ENCODE assay signal across 30 mouse cellular contexts in genomic region chr19:60286810-60287396, GRCm38 (mm10).
A peak's percentile ranks its signal among the peaks of the same experiment; 100 is the strongest.
DNase-seq lines count a peak whose midpoint lies in the region; ATAC-seq and TF ChIP-seq lines count a peak whose summit lies in the region.
"Had no signal": no experiment of that assay in that cellular context is flagged by ENCODE, and none has a peak within 500 bp of the region (broad histone marks: within the 10 kb centered on the region; RNA-seq: fewer than 3 reads in every experiment).

No protein-coding gene starts in this region.

- no peak overlapping the region for H3K4me2 ChIP-seq in hindbrain, embryonic 14.5 days (replicated peaks)
- H3K4me2 ChIP-seq in forebrain, embryonic 15.5 days (replicated peaks), result no peak overlapping the region
- no peak overlapping the region for H3K4me2 ChIP-seq in midbrain, embryonic 15.5 days
- H3K4me2 ChIP-seq: embryonic facial prominence, embryonic 13.5 days; intestine, embryonic 15.5 days; limb, embryonic 13.5 days; liver, embryonic 12.5 days; neural tube, embryonic 12.5 days had no signal

- DNase-seq in hindbrain, embryonic 14.5 days (ENCODE audit: low spot score), result no peak
- no peak for DNase-seq in hindbrain, embryonic 10.5 days (ENCODE audit: low spot score)
- DNase-seq in brain, embryonic 14.5 days (ENCODE audit: low read depth), result peak; percentile 85
- no peak for DNase-seq in right cerebral cortex, postnatal 36 days (ENCODE audit: low spot score in 2 of 2)
- DNase-seq in left cerebral cortex, adult 8-10 months (ENCODE audit: low spot score in 2 of 2), result no peak
- DNase-seq in ovary, postnatal 10 days (ENCODE audit: low spot score), result no peak
- DNase-seq: adrenal gland, postnatal 36 days; B cell, adult 2 months; cerebellum, adult 8-10 months; cerebellum, postnatal 36 days; embryo, embryonic 11 days; heart, postnatal 4 days; kidney, postnatal 36 days; layer of hippocampus, postnatal 36 days; lung, adult 2 months; lung, postnatal 14 days; right cerebral cortex, postnatal 14 days; thymus, postnatal 14 days had no signal

- no peak for TF ChIP-seq POLR2A in brain, embryonic 14.5 days (IDR thresholded peaks at IDR 0.05; ENCODE audit: borderline replicate concordance, extremely low read depth, insufficient read depth, insufficient read length, poor library complexity, severe bottlenecking)

- no peaks in the 10 kb centered on the region for H3K27me3 ChIP-seq in hindbrain, embryonic 14.5 days (ENCODE audit: control insufficient read depth, insufficient read depth, low read length)
- H3K27me3 ChIP-seq in hindbrain, embryonic 10.5 days (ENCODE audit: insufficient read depth, poor library complexity, severe bottlenecking), result no peaks in the 10 kb centered on the region
- H3K27me3 ChIP-seq in forebrain, embryonic 15.5 days, result no peaks in the 10 kb centered on the region
- no peaks in the 10 kb centered on the region for H3K27me3 ChIP-seq in midbrain, embryonic 15.5 days (replicated peaks)
- H3K27me3 ChIP-seq: CH12.LX; intestine, embryonic 15.5 days; limb, embryonic 13.5 days; liver, embryonic 12.5 days; neural tube, embryonic 12.5 days had no signal

- H3K36me3 ChIP-seq in hindbrain, embryonic 14.5 days (replicated peaks; ENCODE audit: control insufficient read depth, insufficient read depth), result no peaks in the 10 kb centered on the region
- H3K36me3 ChIP-seq in hindbrain, embryonic 10.5 days, result no peaks in the 10 kb centered on the region
- H3K36me3 ChIP-seq in forebrain, embryonic 15.5 days, result no peaks in the 10 kb centered on the region
- H3K36me3 ChIP-seq in midbrain, embryonic 15.5 days (replicated peaks), result no peaks in the 10 kb centered on the region
- H3K36me3 ChIP-seq: embryonic facial prominence, embryonic 13.5 days; G1E; heart, embryonic 10.5 days; intestine, embryonic 15.5 days; limb, embryonic 13.5 days; liver, embryonic 12.5 days; neural tube, embryonic 12.5 days had no signal

- 0 out of 2 replicates have a peak, but pooled peaks cover 5% of the 10 kb centered on the region for H3K4me1 ChIP-seq in hindbrain, embryonic 14.5 days (replicated peaks; ENCODE audit: control insufficient read depth, insufficient read depth, low read length)
- no peaks in the 10 kb centered on the region for H3K4me1 ChIP-seq in hindbrain, embryonic 10.5 days (replicated peaks)
- H3K4me1 ChIP-seq in forebrain, embryonic 15.5 days, result no peaks in the 10 kb centered on the region; the same call in 1 of the 2 replicates
- H3K4me1 ChIP-seq in midbrain, embryonic 15.5 days, result peaks cover 7% of the 10 kb centered on the region
- H3K4me1 ChIP-seq: embryonic facial prominence, embryonic 13.5 days; heart, embryonic 10.5 days; intestine, embryonic 15.5 days; limb, embryonic 13.5 days; liver, embryonic 12.5 days; neural tube, embryonic 12.5 days had no signal

- H3K4me3 ChIP-seq in hindbrain, embryonic 14.5 days (replicated peaks; ENCODE audit: low read length), result no peak overlapping the region
- no peak overlapping the region for H3K4me3 ChIP-seq in hindbrain, embryonic 10.5 days
- no peak overlapping the region for H3K4me3 ChIP-seq in forebrain, embryonic 15.5 days
- H3K4me3 ChIP-seq in midbrain, embryonic 15.5 days, result no peak overlapping the region
- H3K4me3 ChIP-seq: embryonic facial prominence, embryonic 13.5 days; erythroblast, embryonic 14.5 days; heart, embryonic 10.5 days; intestine, embryonic 15.5 days; limb, embryonic 13.5 days; liver, embryonic 12.5 days; neural tube, embryonic 12.5 days had no signal

- WGBS in hindbrain, embryonic 14.5 days, result 47% methylated on average over 6 of the region's 6 CpGs
- 69% methylated on average over 6 of the region's 6 CpGs for WGBS in hindbrain, embryonic 10.5 days
- 31% methylated on average over 6 of the region's 6 CpGs for WGBS in forebrain, embryonic 15.5 days
- 25% methylated on average over 6 of the region's 6 CpGs for WGBS in midbrain, embryonic 15.5 days

- H3K9me3 ChIP-seq in hindbrain, embryonic 14.5 days (ENCODE audit: control insufficient read depth, low read length), result no peaks in the 10 kb centered on the region
- no peaks in the 10 kb centered on the region for H3K9me3 ChIP-seq in hindbrain, embryonic 10.5 days
- H3K9me3 ChIP-seq in forebrain, embryonic 15.5 days, result no peaks in the 10 kb centered on the region
- H3K9me3 ChIP-seq in midbrain, embryonic 15.5 days, result no peaks in the 10 kb centered on the region
- H3K9me3 ChIP-seq: embryonic facial prominence, embryonic 13.5 days; G1E; heart, embryonic 10.5 days; intestine, embryonic 15.5 days; limb, embryonic 13.5 days; liver, embryonic 12.5 days; neural tube, embryonic 12.5 days had no signal

- 0 out of 2 replicates have a peak overlapping the region, but pooled peaks have one; percentile 31 for H3K9ac ChIP-seq in hindbrain, embryonic 14.5 days
- no peak overlapping the region for H3K9ac ChIP-seq in forebrain, embryonic 15.5 days (replicated peaks)
- no peak overlapping the region for H3K9ac ChIP-seq in midbrain, embryonic 15.5 days
- H3K9ac ChIP-seq: embryonic facial prominence, embryonic 13.5 days; intestine, embryonic 15.5 days; limb, embryonic 13.5 days; liver, embryonic 12.5 days; neural tube, embryonic 12.5 days had no signal

- peak overlapping the region; percentile 57 for H3K27ac ChIP-seq in hindbrain, embryonic 14.5 days
- H3K27ac ChIP-seq in hindbrain, embryonic 10.5 days, result no peak overlapping the region
- H3K27ac ChIP-seq in forebrain, embryonic 15.5 days (replicated peaks), result peak overlapping the region; percentile 57
- H3K27ac ChIP-seq in midbrain, embryonic 15.5 days, result peak overlapping the region; percentile 35
- H3K27ac ChIP-seq: embryonic facial prominence, embryonic 13.5 days; heart, embryonic 10.5 days; intestine, embryonic 15.5 days; limb, embryonic 13.5 days; liver, embryonic 12.5 days; neural tube, embryonic 12.5 days had no signal

- no peak for TF ChIP-seq CTCF in brain, embryonic 14.5 days (IDR thresholded peaks at IDR 0.05; ENCODE audit: borderline replicate concordance, extremely low read depth, insufficient read depth, insufficient read length)

- ATAC-seq in hindbrain, embryonic 14.5 days (ENCODE audit: low FRiP score), result no peak
- peak; percentile 61; the same call in 1 of the 2 replicates for ATAC-seq in forebrain, embryonic 15.5 days (replicated peaks)
- peak; percentile 81 for ATAC-seq in midbrain, embryonic 15.5 days (replicated peaks)
- ATAC-seq: intestine, embryonic 15.5 days; liver, embryonic 12.5 days; Patski had no signal
